Mouse (Mus musculus): ENCODE results near the gene Ksr2. TPM values are rescaled to one million over a fixed set of nuclear protein-coding genes. Genes with fewer than 3 reads are reported as not detected.
"Not testable (repeated sequence)": the region's sequence is repeated elsewhere in the genome, so short reads cannot be mapped to it uniquely, and the experiment has no call there.

Gene Ksr2
- polyA plus RNA-seq, 1 experiment from 2014 or later: 0.72 TPM

GRCm38 (mm10) chr5:117622221-117622620, 208.4 kb downstream of the Ksr2 start:
- Histone ChIP-seq H3K4me3 (ENCODE audit: inconsistent target) (no peak overlapping the region), H3K79me2 (ENCODE audit: inconsistent target) (no peaks in the 10 kb centered on the region), H3K36me3 (ENCODE audit: inconsistent target) (no peaks in the 10 kb centered on the region), H3K27ac (no peak overlapping the region)
- 86% methylated on average over 12 of the region's 12 CpGs for WGBS (ENCODE audit: missing documents)

GRCm38 (mm10) chr5:117623206-117623605, 209.4 kb downstream of the Ksr2 start:
- not testable (repeated sequence) for H3K36me3 ChIP-seq (ENCODE audit: inconsistent target); H3K4me3 ChIP-seq (ENCODE audit: inconsistent target); H3K79me2 ChIP-seq (ENCODE audit: inconsistent target); H3K27ac ChIP-seq
- WGBS (ENCODE audit: missing documents): 92% methylated on average over 3 of the region's 4 CpGs

DNA sequence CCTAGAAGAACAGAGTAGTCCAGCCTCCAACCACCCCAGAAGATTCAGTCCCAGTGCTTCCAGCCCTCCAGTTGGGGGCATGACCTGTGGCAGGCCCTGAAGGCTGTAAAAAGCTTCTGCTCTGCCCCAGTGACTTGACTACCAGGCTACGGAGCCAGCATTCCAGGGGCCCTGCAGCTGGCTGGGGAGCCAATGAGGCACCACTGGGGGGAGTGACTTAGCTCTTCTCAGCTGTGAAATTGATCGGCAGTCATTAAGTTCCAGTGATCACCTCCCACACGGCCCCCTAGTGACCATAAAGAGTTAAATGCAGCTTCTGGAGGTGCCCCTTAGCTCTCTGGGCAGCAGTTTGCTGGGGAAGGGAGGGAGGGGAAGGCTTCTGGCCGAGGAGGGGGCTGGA, 213.1 kb downstream of the Ksr2 start:
- no peak overlapping the region for H3K27ac ChIP-seq
- no peaks in the 10 kb centered on the region for H3K79me2 ChIP-seq (ENCODE audit: inconsistent target)
- WGBS (ENCODE audit: missing documents): 33% methylated on average over 4 of the region's 4 CpGs
- no peak overlapping the region for H3K4me3 ChIP-seq (ENCODE audit: inconsistent target)
- no peaks in the 10 kb centered on the region for H3K36me3 ChIP-seq (ENCODE audit: inconsistent target)

DNA sequence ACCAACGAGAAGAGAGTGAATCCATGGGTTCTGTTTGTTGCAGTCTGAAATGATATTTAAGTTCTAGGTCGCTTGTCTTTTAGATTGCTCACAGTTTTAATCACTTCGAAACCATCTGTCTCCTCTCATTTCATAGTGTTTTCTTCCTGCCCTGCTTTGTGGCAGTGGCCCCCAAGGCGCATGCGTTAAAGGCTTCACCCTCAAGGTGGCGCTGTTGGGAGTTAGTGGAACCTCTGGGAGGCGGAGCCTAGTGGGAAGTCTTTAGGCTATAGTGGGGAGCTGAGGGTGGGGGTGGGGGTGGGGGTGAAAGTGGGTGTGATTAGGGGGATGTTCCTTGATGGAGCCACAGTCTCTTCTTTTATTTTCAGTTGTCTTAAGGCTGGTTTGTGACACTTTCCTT, 214.6 kb downstream of the Ksr2 start:
- Histone ChIP-seq H3K36me3 (ENCODE audit: inconsistent target) (no peaks in the 10 kb centered on the region), H3K4me3 (ENCODE audit: inconsistent target) (no peak overlapping the region), H3K79me2 (ENCODE audit: inconsistent target) (no peaks in the 10 kb centered on the region), H3K27ac (no peak overlapping the region)
- WGBS (ENCODE audit: missing documents): 56% methylated on average over 7 of the region's 7 CpGs

- H3K4me3 ChIP-seq (ENCODE audit: inconsistent target): no peak overlapping the region
- WGBS (ENCODE audit: missing documents): 88% methylated on average over 13 of the region's 14 CpGs
- no peaks in the 10 kb centered on the region for H3K36me3 ChIP-seq (ENCODE audit: inconsistent target)
- H3K27ac ChIP-seq: no peak overlapping the region
- no peaks in the 10 kb centered on the region for H3K79me2 ChIP-seq (ENCODE audit: inconsistent target)
Observed at GRCm38 (mm10) chr5:117629570-117629969, 215.8 kb downstream of the Ksr2 start.

DNA sequence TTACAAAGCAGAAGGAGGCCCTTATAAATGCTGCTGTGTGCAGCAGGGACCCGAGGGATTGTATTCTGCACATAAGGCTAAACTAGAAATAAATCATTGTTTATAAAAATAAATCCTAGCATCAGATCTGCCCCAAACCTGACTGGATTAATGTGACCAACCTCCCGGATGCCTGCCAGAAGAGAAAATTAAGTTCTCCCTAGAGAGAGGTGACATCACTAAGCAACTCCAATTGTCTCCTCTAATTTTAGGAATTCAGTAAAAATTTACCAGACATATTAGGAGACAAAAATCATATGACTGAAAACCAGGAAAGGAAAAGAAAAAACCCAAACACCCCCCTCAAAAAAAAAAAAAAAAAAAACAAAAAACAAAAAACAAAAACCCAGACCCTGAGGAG, 221.4 kb downstream of the Ksr2 start:
- Histone ChIP-seq H3K4me3 (ENCODE audit: inconsistent target) (no peak overlapping the region), H3K27ac (no peak overlapping the region), H3K36me3 (ENCODE audit: inconsistent target) (no peaks in the 10 kb centered on the region), H3K79me2 (ENCODE audit: inconsistent target) (no peaks in the 10 kb centered on the region)
- 91% methylated on average over 2 of the region's 2 CpGs for WGBS (ENCODE audit: missing documents)

GRCm38 (mm10) chr5:117635838-117636237, 222.0 kb downstream of the Ksr2 start:
- Histone ChIP-seq H3K36me3 (ENCODE audit: inconsistent target) (no peaks in the 10 kb centered on the region), H3K79me2 (ENCODE audit: inconsistent target) (no peaks in the 10 kb centered on the region), H3K4me3 (ENCODE audit: inconsistent target) (no peak overlapping the region), H3K27ac (no peak overlapping the region)
- 87% methylated on average over 5 of the region's 5 CpGs for WGBS (ENCODE audit: missing documents)

DNA sequence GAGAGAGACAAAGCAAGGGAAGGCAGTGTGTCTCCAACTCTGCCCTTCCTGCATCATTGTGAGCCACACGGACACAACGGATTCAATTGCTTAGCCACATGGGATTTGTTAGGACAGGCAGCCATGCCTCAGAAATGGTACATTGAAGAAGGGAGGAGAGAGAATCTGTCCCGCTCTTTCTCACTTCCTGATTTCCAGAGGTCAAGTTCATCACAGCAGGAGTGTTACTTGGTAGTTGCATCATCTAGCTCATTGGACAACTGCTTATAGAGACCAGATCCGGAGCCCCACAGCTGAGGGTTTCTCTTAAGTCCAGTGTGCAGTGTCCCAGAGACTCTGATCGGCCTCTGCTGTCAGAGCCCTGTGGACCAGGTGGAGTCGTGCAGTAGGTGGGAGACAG, 227.8 kb downstream of the Ksr2 start:
- Histone ChIP-seq H3K79me2 (ENCODE audit: inconsistent target) (no peaks in the 10 kb centered on the region), H3K4me3 (ENCODE audit: inconsistent target) (no peak overlapping the region), H3K27ac (no peak overlapping the region), H3K36me3 (ENCODE audit: inconsistent target) (no peaks in the 10 kb centered on the region)
- WGBS (ENCODE audit: missing documents): 78% methylated on average over 6 of the region's 6 CpGs

GRCm38 (mm10) chr5:117651238-117651886, 237.6 kb downstream of the Ksr2 start:
- Histone ChIP-seq H3K4me3 (ENCODE audit: inconsistent target) (no peak overlapping the region), H3K36me3 (ENCODE audit: inconsistent target) (no peaks in the 10 kb centered on the region), H3K79me2 (ENCODE audit: inconsistent target) (no peaks in the 10 kb centered on the region), H3K27ac (no peak overlapping the region)
- 88% methylated on average over 13 of the region's 14 CpGs for WGBS (ENCODE audit: missing documents)

GRCm38 (mm10) chr5:117658641-117659040, 244.8 kb downstream of the Ksr2 start:
- Histone ChIP-seq H3K4me3 (ENCODE audit: inconsistent target) (no peak overlapping the region), H3K36me3 (ENCODE audit: inconsistent target) (no peaks in the 10 kb centered on the region), H3K79me2 (ENCODE audit: inconsistent target) (no peaks in the 10 kb centered on the region), H3K27ac (no peak overlapping the region)
- WGBS (ENCODE audit: missing documents): 81% methylated on average over 6 of the region's 6 CpGs

GRCm38 (mm10) chr5:117659596-117659995, 245.8 kb downstream of the Ksr2 start:
- Histone ChIP-seq H3K79me2 (ENCODE audit: inconsistent target) (no peaks in the 10 kb centered on the region), H3K4me3 (ENCODE audit: inconsistent target) (no peak overlapping the region), H3K36me3 (ENCODE audit: inconsistent target) (no peaks in the 10 kb centered on the region), H3K27ac (no peak overlapping the region)
- 95% methylated on average over 13 of the region's 13 CpGs for WGBS (ENCODE audit: missing documents)

GRCm38 (mm10) chr5:117665181-117665580, 251.4 kb downstream of the Ksr2 start:
- H3K4me3 ChIP-seq (ENCODE audit: inconsistent target): no peak overlapping the region
- 3% methylated on average over 9 of the region's 9 CpGs for WGBS (ENCODE audit: missing documents)
- H3K27ac ChIP-seq: no peak overlapping the region
- H3K79me2 ChIP-seq (ENCODE audit: inconsistent target): no peaks in the 10 kb centered on the region
- no peaks in the 10 kb centered on the region for H3K36me3 ChIP-seq (ENCODE audit: inconsistent target)

DNA sequence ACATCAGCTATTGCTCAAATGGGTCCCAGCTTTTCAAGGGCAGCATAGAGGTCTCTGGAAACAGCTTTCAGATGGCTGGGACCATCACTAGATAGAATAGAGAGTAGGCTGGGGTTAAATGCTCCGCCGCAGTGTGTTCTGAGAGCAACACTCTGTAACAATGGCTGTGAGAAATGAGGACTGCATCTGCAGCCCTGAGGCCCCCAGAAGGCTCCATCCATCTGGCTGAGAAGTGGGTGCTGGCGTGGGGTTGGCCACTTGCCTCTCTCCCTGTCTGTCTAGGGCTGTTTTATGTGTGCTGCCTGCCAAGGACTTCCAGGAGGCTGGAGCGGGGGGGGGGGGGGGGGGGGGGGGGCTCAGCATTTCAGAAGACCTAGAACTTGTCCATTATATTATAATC, 253.5 kb downstream of the Ksr2 start:
- 81% methylated on average over 3 of the region's 4 CpGs for WGBS (ENCODE audit: missing documents)
- H3K79me2 ChIP-seq (ENCODE audit: inconsistent target): no peaks in the 10 kb centered on the region
- H3K27ac ChIP-seq: no peak overlapping the region
- no peak overlapping the region for H3K4me3 ChIP-seq (ENCODE audit: inconsistent target)
- H3K36me3 ChIP-seq (ENCODE audit: inconsistent target): no peaks in the 10 kb centered on the region

- Histone ChIP-seq H3K27ac (no peak overlapping the region), H3K79me2 (ENCODE audit: inconsistent target) (no peaks in the 10 kb centered on the region), H3K36me3 (ENCODE audit: inconsistent target) (no peaks in the 10 kb centered on the region), H3K4me3 (ENCODE audit: inconsistent target) (no peak overlapping the region)
- WGBS (ENCODE audit: missing documents): 100% methylated on average over 4 of the region's 4 CpGs
Observed at GRCm38 (mm10) chr5:117669265-117669664, 255.5 kb downstream of the Ksr2 start.

DNA sequence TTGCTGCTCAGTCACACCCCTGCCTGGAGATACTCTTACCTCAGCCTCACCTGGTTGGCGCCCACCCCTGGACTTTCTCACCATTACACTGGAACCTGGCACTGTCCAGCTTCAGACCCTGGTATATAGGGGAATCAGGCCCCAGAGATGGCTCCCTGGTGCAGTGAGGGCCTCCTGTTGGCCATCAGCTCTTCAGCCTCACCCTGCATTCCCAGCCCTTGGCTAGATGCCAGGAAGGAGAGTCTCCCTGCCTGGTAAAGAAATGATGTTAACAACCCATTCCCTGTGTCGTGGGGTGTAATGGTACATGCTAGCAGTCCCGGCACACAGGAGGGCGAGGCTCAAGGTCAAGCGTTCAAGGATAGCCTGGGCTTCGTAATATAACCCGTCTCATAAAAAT, 256.0 kb downstream of the Ksr2 start:
- H3K4me3 ChIP-seq (ENCODE audit: inconsistent target): no peak overlapping the region
- H3K36me3 ChIP-seq (ENCODE audit: inconsistent target): no peaks in the 10 kb centered on the region
- no peak overlapping the region for H3K27ac ChIP-seq
- WGBS (ENCODE audit: missing documents): 96% methylated on average over 6 of the region's 7 CpGs
- no peaks in the 10 kb centered on the region for H3K79me2 ChIP-seq (ENCODE audit: inconsistent target)

DNA sequence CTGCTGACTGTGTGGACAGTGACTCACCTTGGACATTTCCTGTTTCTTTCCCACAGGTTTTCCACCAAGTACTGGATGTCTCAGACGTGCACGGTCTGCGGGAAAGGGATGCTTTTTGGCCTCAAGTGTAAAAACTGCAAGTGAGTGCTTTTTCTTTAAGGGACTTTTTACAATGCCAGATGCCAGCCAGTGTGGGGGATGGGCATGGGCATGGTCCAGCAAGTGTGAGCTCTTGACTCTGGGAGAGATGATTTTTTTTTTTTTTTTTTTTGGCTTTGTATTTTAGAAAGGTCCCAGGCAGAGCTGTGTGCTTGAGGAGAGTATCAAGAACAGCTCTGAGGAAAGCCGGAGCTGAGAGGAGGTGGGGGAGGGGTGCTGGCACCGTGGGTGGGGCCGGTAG, 257.6 kb downstream of the Ksr2 start:
- H3K4me3 ChIP-seq (ENCODE audit: inconsistent target): no peak overlapping the region
- no peaks in the 10 kb centered on the region for H3K79me2 ChIP-seq (ENCODE audit: inconsistent target)
- no peaks in the 10 kb centered on the region for H3K36me3 ChIP-seq (ENCODE audit: inconsistent target)
- no peak overlapping the region for H3K27ac ChIP-seq
- 74% methylated on average over 6 of the region's 6 CpGs for WGBS (ENCODE audit: missing documents)

All from macrophage (primary cell).